Mouse (Mus musculus): ENCODE data around the gene Arf6. TPM values are rescaled to one million over a fixed set of nuclear protein-coding genes. Genes with fewer than 3 reads are reported as not detected.
"Not testable (repeated sequence)": the region's sequence is repeated elsewhere in the genome, so short reads cannot be mapped to it uniquely, and the experiment has no call there.

Arf6 gene
- polyA plus RNA-seq, 1 experiment from 2014 or later, result 38.2 TPM

- H3K36me3 ChIP-seq, result peaks cover 39% of the 10 kb centered on the region
- H3K4me1 ChIP-seq (replicated peaks), result peaks cover 34% of the 10 kb centered on the region
- no peak for DNase-seq
- H3K27me3 ChIP-seq, result no peaks in the 10 kb centered on the region
- no peak overlapping the region for H3K9ac ChIP-seq
- no peaks in the 10 kb centered on the region for H3K9me3 ChIP-seq (replicated peaks)
- H3K4me2 ChIP-seq, result no peak overlapping the region
- WGBS (ENCODE audit: insufficient replicate concordance), result 96% methylated on average over 1 of the region's 1 CpGs
- no peak for ATAC-seq (ENCODE audit: low read depth)
- H3K27ac ChIP-seq, result no peak overlapping the region
- H3K4me3 ChIP-seq (replicated peaks), result no peak overlapping the region
These were observed 5.2 kb downstream of the Arf6 start for GRCm38 (mm10) chr12:69377188-69377587.

GRCm38 (mm10) chr12:69377636-69378035 lies 5.7 kb downstream of the Arf6 start:
- WGBS (ENCODE audit: insufficient replicate concordance), result 93% methylated on average over 6 of the region's 6 CpGs
- not testable (repeated sequence) for H3K9me3 ChIP-seq (replicated peaks); ATAC-seq (ENCODE audit: low read depth); DNase-seq; H3K27me3 ChIP-seq; H3K4me2 ChIP-seq; H3K9ac ChIP-seq; H3K27ac ChIP-seq; H3K4me3 ChIP-seq (replicated peaks)
- peaks cover 38% of the 10 kb centered on the region for H3K36me3 ChIP-seq
- peaks cover 39% of the 10 kb centered on the region for H3K4me1 ChIP-seq (replicated peaks)

GRCm38 (mm10) chr12:69378558-69379454 lies 6.9 kb downstream of the Arf6 start:
- no peak overlapping the region for H3K27ac ChIP-seq
- 83% methylated on average over 11 of the region's 11 CpGs for WGBS (ENCODE audit: insufficient replicate concordance)
- ATAC-seq (ENCODE audit: low read depth), result no peak

GRCm38 (mm10) chr12:69382880-69383279 lies 10.9 kb downstream of the Arf6 start:
- Histone ChIP-seq H3K4me1 (replicated peaks) (peaks cover 37% of the 10 kb centered on the region), H3K27ac (no peak overlapping the region), H3K4me2 (no peak overlapping the region), H3K27me3 (no peaks in the 10 kb centered on the region), H3K9me3 (replicated peaks) (no peaks in the 10 kb centered on the region), H3K36me3 (peaks cover 19% of the 10 kb centered on the region), H3K9ac (no peak overlapping the region), H3K4me3 (replicated peaks) (no peak overlapping the region)
- no peak for DNase-seq
- 0 out of 2 replicates have a peak, but pooled peaks have one; percentile 53 for ATAC-seq (ENCODE audit: low read depth)
- WGBS (ENCODE audit: insufficient replicate concordance), result 62% methylated on average over 1 of the region's 1 CpGs

More at GRCm38 (mm10) chr12:69378558-69379454, 6.9 kb downstream of the Arf6 start:
- Histone ChIP-seq H3K27me3 (no peaks in the 10 kb centered on the region), H3K36me3 (peaks cover 27% of the 10 kb centered on the region), H3K4me2 (no peak overlapping the region), H3K9me3 (replicated peaks) (no peaks in the 10 kb centered on the region), H3K9ac (no peak overlapping the region), H3K4me3 (replicated peaks) (no peak overlapping the region), H3K4me1 (replicated peaks) (peaks cover 46% of the 10 kb centered on the region)
- DNase-seq, result no peak

GRCm38 (mm10) chr12:69384606-69385005 lies 12.7 kb downstream of the Arf6 start:
- ATAC-seq (ENCODE audit: low read depth) (no peak), DNase-seq (no peak)
- Histone ChIP-seq H3K27ac (no peak overlapping the region), H3K36me3 (peaks cover 7% of the 10 kb centered on the region; the same call in 1 of the 2 replicates), H3K4me2 (no peak overlapping the region), H3K4me3 (replicated peaks) (no peak overlapping the region), H3K9me3 (replicated peaks) (no peaks in the 10 kb centered on the region), H3K4me1 (replicated peaks) (peaks cover 32% of the 10 kb centered on the region), H3K9ac (no peak overlapping the region), H3K27me3 (no peaks in the 10 kb centered on the region)
- WGBS (ENCODE audit: insufficient replicate concordance), result 89% methylated on average over 5 of the region's 5 CpGs

- H3K27ac ChIP-seq, result no peak overlapping the region
- H3K4me1 ChIP-seq (replicated peaks), result peaks cover 33% of the 10 kb centered on the region
- H3K36me3 ChIP-seq, result peaks cover 3% of the 10 kb centered on the region; the same call in 1 of the 2 replicates
- no peaks in the 10 kb centered on the region for H3K9me3 ChIP-seq (replicated peaks)
- H3K4me2 ChIP-seq, result no peak overlapping the region
- WGBS (ENCODE audit: insufficient replicate concordance), result 57% methylated on average over 6 of the region's 6 CpGs
- ATAC-seq (ENCODE audit: low read depth) (no peak), DNase-seq (no peak)
- H3K4me3 ChIP-seq (replicated peaks), result no peak overlapping the region
- no peak overlapping the region for H3K9ac ChIP-seq
- no peaks in the 10 kb centered on the region for H3K27me3 ChIP-seq
These were observed 13.8 kb downstream of the Arf6 start for GRCm38 (mm10) chr12:69385542-69386280.

GRCm38 (mm10) chr12:69386281-69386732 lies 14.4 kb downstream of the Arf6 start:
- not testable (repeated sequence) for H3K9ac ChIP-seq; H3K9me3 ChIP-seq (replicated peaks); DNase-seq; H3K36me3 ChIP-seq; H3K4me3 ChIP-seq (replicated peaks); H3K4me2 ChIP-seq; H3K27me3 ChIP-seq; H3K27ac ChIP-seq; ATAC-seq (ENCODE audit: low read depth)
- 67% methylated on average over 6 of the region's 12 CpGs for WGBS (ENCODE audit: insufficient replicate concordance)
- peaks cover 35% of the 10 kb centered on the region for H3K4me1 ChIP-seq (replicated peaks)

- 82% methylated on average over 10 of the region's 10 CpGs for WGBS (ENCODE audit: insufficient replicate concordance)
- ATAC-seq (ENCODE audit: low read depth), result no peak
These were observed 16.4 kb downstream of the Arf6 start for GRCm38 (mm10) chr12:69388321-69388869.

GRCm38 (mm10) chr12:69389273-69389938 lies 17.5 kb downstream of the Arf6 start:
- Histone ChIP-seq H3K27ac (no peak overlapping the region), H3K4me3 (replicated peaks) (no peak overlapping the region), H3K4me1 (replicated peaks) (peaks cover 20% of the 10 kb centered on the region), H3K4me2 (no peak overlapping the region), H3K9me3 (replicated peaks) (no peaks in the 10 kb centered on the region), H3K36me3 (no peaks in the 10 kb centered on the region), H3K27me3 (no peaks in the 10 kb centered on the region), H3K9ac (no peak overlapping the region)
- ATAC-seq (ENCODE audit: low read depth) (no peak), DNase-seq (no peak)
- WGBS (ENCODE audit: insufficient replicate concordance), result 52% methylated on average over 7 of the region's 7 CpGs

More at GRCm38 (mm10) chr12:69388321-69388869, 16.4 kb downstream of the Arf6 start:
- H3K9me3 ChIP-seq (replicated peaks), result no peaks in the 10 kb centered on the region
- DNase-seq, result no peak
- no peak overlapping the region for H3K4me2 ChIP-seq
- peaks cover 29% of the 10 kb centered on the region for H3K4me1 ChIP-seq (replicated peaks)
- H3K4me3 ChIP-seq (replicated peaks), result no peak overlapping the region
- no peak overlapping the region for H3K27ac ChIP-seq
- no peaks in the 10 kb centered on the region for H3K36me3 ChIP-seq
- no peak overlapping the region for H3K9ac ChIP-seq
- no peaks in the 10 kb centered on the region for H3K27me3 ChIP-seq

GRCm38 (mm10) chr12:69390000-69390698 lies 18.2 kb downstream of the Arf6 start:
- Histone ChIP-seq H3K9me3 (replicated peaks) (no peaks in the 10 kb centered on the region), H3K4me3 (replicated peaks) (no peak overlapping the region), H3K27me3 (no peaks in the 10 kb centered on the region), H3K9ac (no peak overlapping the region), H3K36me3 (no peaks in the 10 kb centered on the region), H3K4me1 (replicated peaks) (peaks cover 15% of the 10 kb centered on the region), H3K4me2 (no peak overlapping the region), H3K27ac (no peak overlapping the region)
- no peak for ATAC-seq (ENCODE audit: low read depth)
- WGBS (ENCODE audit: insufficient replicate concordance), result 65% methylated on average over 7 of the region's 7 CpGs
- DNase-seq, result no peak

Measured in liver, embryonic 13.5 days (tissue).